Mouse (Mus musculus): ENCODE data around the gene Sgo2b. TPM values are rescaled to one million over a fixed set of nuclear protein-coding genes. Genes with fewer than 3 reads are reported as not detected.
A peak's percentile ranks its signal among the peaks of the same experiment; 100 is the strongest.
"Not testable (repeated sequence)": the region's sequence is repeated elsewhere in the genome, so short reads cannot be mapped to it uniquely, and the experiment has no call there.

Gene Sgo2b
- 0.05 TPM in 1 of 2 replicates, not detected in the other for polyA plus RNA-seq (2015; fragmentation: Nextera tagmentation; extraction: Ambion mirVana)

DNA sequence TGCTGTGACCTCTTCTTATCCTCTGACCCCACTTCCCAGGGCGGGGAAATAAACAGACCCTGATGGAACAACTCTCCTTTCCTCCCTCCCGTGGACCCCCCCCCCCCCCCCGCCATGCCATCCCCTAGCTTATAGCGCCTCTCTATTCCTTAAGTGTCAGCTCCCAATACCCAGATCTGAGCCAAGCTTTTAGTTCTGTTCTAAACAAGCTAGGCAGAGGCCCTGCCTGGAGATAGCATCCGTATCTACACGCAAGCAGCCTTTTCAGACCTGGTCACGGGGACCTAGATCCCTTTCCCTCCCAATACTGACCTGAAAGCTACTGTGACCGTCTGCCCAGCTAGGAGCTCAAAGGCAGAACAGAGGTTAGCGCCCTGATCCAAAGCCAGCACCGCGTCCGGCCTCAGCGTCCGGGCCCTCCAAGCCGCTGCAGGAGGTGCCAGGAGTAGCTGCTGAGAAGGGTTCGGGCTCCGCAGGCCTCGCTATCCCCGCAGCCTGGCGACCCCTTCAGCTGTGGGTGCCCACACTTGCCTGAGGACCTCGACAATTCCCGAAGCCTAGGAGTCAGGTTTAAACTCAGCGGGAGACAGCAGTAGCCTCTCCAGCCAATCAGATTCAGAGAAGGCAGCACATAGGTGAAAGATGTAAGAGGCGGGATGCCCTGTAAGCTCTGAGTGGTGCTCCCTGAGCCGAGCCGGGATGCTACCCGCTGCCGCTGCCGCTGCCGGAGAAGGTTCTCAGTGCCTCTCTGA, at the start of gene Sgo2b:
Gene Sgo2b, minus strand, starts transcription at position 623 of the 752 bp plus-strand sequence.
- 8% methylated on average over 28 of the region's 30 CpGs for WGBS
- H3K4me3 ChIP-seq (replicated peaks), result peak within 1 kb of the TSS; percentile 9; the same call in 1 of the 2 replicates
- H3K27ac ChIP-seq, result no peak within 1 kb of the TSS
- H3K9me3 ChIP-seq, result no peaks in the 10 kb centered on the region
- no peak within 1 kb of the TSS for H3K9ac ChIP-seq
- H3K4me2 ChIP-seq, result peak within 1 kb of the TSS; percentile 51
- no peak for ATAC-seq (ENCODE audit: insufficient read depth, low FRiP score, low read depth)
- H3K4me1 ChIP-seq, result 0 out of 2 replicates have a peak, but pooled peaks cover 3% of the 10 kb centered on the region
- H3K27me3 ChIP-seq (replicated peaks), result no peaks in the 10 kb centered on the region
- H3K36me3 ChIP-seq, result no peaks in the 10 kb centered on the region

DNA sequence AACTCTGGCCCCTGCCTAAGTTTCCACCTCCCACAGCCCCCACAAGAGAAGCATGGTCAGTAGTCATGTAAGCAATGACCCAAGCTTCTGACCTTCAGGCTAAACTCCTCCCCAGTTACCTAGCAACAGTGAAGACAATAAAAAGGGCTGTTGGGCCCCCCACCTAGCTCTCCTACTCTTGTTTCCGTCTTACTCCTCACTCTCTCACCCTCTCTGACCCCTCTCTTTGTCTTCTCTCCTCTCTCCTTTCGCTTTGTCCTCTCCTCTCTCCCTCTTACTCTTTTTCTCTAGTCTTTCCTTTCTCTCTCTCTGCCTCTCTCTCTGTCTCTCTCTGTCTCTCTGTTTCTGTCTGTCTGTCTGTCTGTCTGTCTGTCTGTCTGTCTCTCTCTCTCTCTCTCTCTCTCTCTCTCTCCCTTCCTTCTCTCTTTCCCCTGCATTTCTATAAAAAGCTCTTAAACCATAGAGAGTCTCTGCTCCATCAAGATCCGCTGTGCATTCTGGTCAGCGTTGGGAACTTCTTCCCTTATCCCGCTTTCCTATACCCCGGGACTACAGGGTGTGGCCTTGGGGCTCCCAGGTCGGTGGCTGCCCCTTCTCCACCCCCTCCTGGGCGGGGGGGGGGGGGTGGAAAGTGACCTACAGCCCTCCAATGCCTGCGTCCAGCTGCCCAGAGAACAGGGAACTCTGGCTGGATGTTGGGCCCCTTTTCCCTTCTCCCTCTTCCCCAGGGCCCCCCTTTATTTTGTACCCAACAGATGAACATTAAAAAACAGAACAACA, 18.8 kb upstream of the Sgo2b start:
- H3K9me3 ChIP-seq; H3K27ac ChIP-seq; H3K36me3 ChIP-seq; H3K4me2 ChIP-seq; H3K4me3 ChIP-seq (replicated peaks); H3K27me3 ChIP-seq (replicated peaks); H3K4me1 ChIP-seq; ATAC-seq (ENCODE audit: insufficient read depth, low FRiP score, low read depth); H3K9ac ChIP-seq: not testable (repeated sequence)
- WGBS, result 38% methylated on average over 9 of the region's 9 CpGs

DNA sequence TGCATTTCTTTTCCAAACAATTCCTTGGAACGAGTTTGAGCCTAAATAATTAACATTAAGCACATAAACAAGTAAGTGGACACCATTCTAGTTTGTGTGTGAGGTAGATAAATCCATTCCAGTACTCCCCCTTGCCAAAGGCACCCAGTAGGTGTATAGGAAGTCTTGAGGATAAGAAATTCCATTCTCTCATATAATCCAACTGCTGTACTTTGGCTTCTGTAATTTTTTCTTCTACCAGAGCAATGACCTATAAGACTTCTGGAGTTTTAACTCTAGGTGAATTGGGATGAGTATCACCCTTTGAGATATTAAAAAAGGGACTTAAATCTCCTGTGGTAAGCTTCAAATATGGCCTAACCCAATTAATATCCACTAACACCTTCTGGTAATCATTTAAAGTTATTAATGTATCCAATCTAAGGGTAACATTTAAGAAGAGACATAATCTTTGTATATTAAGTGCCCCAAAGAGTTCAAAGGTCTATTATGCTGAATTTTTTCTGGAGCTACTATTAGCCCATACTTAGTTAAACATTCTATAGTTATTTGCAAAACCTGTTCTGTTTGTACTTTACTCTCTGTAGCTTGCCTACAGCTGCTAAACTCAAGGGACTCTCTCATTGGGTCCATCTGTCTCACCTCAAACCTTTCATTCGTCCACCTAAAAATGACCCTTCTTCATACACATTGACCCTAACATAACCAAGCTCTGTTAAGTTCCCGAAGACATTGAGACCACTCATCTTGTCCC, 9.2 kb upstream of the Sgo2b start:
- no peaks in the 10 kb centered on the region for H3K27me3 ChIP-seq (replicated peaks)
- no peak overlapping the region for H3K9ac ChIP-seq
- H3K36me3 ChIP-seq, result no peaks in the 10 kb centered on the region
- 76% methylated on average over 3 of the region's 3 CpGs for WGBS
- no peak for ATAC-seq (ENCODE audit: insufficient read depth, low FRiP score, low read depth)
- no peaks in the 10 kb centered on the region for H3K9me3 ChIP-seq
- H3K4me2 ChIP-seq, result no peak overlapping the region
- no peak overlapping the region for H3K4me3 ChIP-seq (replicated peaks)
- no peaks in the 10 kb centered on the region for H3K4me1 ChIP-seq
- no peak overlapping the region for H3K27ac ChIP-seq

DNA sequence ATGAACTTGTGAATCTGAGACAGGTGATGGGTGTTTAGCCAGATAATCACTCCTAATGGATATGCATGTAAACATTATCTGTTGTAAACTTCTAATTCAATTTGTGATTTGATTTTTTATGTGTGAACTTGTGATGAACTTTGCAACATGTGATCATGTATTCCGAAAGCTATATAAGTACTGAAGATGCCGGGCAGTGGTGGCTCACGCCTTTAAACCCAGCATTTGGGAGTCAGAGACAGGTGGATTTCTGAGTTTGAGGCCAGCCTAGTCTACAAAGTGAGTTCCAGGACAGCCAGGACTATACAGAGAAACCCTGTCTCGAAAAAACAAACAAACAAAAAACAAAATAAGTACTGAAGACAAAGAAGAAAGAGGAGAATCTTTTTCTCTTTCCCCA, 1.8 kb upstream of the Sgo2b start:
- H3K27me3 ChIP-seq (replicated peaks); H3K4me1 ChIP-seq; H3K36me3 ChIP-seq; H3K27ac ChIP-seq; H3K9me3 ChIP-seq; H3K4me3 ChIP-seq (replicated peaks); H3K9ac ChIP-seq; H3K4me2 ChIP-seq; ATAC-seq (ENCODE audit: insufficient read depth, low FRiP score, low read depth): not testable (repeated sequence)
- WGBS, result 74% methylated on average over 4 of the region's 4 CpGs

GRCm38 (mm10) chr8:63933171-63933570, 18.9 kb downstream of the Sgo2b start:
- no peak overlapping the region for H3K27ac ChIP-seq
- H3K4me3 ChIP-seq (replicated peaks), result no peak overlapping the region
- no peak overlapping the region for H3K9ac ChIP-seq
- H3K36me3 ChIP-seq, result no peaks in the 10 kb centered on the region
- H3K4me1 ChIP-seq, result no peaks in the 10 kb centered on the region
- no peak for ATAC-seq (ENCODE audit: insufficient read depth, low FRiP score, low read depth)
- no peaks in the 10 kb centered on the region for H3K9me3 ChIP-seq
- H3K4me2 ChIP-seq, result no peak overlapping the region
- H3K27me3 ChIP-seq (replicated peaks), result no peaks in the 10 kb centered on the region
- WGBS, result 75% methylated on average over 7 of the region's 7 CpGs

DNA sequence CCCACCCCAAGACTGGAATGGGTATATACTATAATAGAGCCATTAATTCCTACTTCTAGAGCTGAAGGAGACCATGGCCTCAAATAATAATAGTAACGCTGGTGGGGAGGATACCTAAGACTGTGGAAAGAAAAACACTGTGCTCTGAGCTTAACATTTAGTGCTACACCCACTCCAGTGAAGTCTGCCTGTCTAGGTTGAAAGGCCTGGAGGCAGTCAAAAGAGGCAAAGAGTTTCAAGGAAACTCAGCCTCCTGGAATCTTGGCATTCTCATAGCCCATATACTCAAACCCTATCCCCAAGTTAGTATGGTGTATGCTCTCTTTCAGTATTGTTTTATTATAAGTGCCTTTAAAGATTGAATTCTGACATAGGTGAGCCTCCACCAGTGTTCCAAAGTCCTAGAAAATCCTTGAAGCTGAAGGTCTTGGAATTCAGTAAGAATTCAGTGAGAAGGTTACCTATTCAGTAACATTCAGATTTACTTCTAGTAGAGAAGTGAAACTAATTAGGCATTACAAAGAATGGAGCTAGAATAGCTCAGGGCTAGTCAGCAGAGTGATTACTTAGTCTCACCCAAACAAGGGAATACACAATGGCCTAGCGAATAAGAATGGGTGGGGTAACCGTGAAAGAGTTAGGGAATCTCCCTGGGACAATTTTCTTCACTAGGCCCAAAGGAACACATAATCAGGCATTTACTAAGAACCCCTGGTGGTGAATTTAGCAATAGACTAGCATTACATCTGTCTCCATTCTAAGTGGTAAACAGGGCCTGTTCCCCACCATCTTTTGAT, 22.5 kb downstream of the Sgo2b start:
- WGBS, result 79% methylated on average over 3 of the region's 3 CpGs
- no peaks in the 10 kb centered on the region for H3K36me3 ChIP-seq
- H3K27me3 ChIP-seq (replicated peaks), result no peaks in the 10 kb centered on the region
- H3K4me3 ChIP-seq (replicated peaks), result no peak overlapping the region
- H3K27ac ChIP-seq, result no peak overlapping the region
- H3K9ac ChIP-seq, result no peak overlapping the region
- H3K4me2 ChIP-seq, result no peak overlapping the region
- no peaks in the 10 kb centered on the region for H3K4me1 ChIP-seq
- no peaks in the 10 kb centered on the region for H3K9me3 ChIP-seq
- ATAC-seq (ENCODE audit: insufficient read depth, low FRiP score, low read depth), result no peak

- no peaks in the 10 kb centered on the region for H3K4me1 ChIP-seq
- no peak for ATAC-seq (ENCODE audit: insufficient read depth, low FRiP score, low read depth)
- H3K4me2 ChIP-seq, result no peak overlapping the region
- H3K27ac ChIP-seq, result no peak overlapping the region
- no peak overlapping the region for H3K4me3 ChIP-seq (replicated peaks)
- no peaks in the 10 kb centered on the region for H3K27me3 ChIP-seq (replicated peaks)
- 63% methylated on average over 4 of the region's 4 CpGs for whole genome bisulfite sequencing
- H3K9me3 ChIP-seq, result no peaks in the 10 kb centered on the region
- H3K9ac ChIP-seq, result no peak overlapping the region
- no peaks in the 10 kb centered on the region for H3K36me3 ChIP-seq
Measured at GRCm38 (mm10) chr8:63921257-63921960, 30.6 kb downstream of the Sgo2b start.

DNA sequence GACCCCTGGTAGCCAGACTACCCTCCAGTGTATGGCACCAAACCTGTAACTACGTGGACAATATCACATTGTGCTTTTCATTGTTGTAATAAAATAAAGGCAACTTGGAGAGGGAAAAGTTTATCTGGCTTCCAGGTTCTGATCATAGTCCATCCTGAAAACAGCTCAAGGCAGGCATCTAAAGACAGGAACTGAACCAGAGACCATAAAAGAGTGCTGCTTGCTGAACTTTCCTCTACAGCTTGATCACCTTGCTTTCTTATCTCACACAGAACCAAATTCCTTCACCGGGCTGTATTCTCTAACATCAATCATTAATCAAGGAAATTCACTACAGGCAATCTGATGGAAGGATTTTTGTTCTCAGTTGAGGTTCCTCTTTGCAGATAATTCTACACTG, 57.0 kb downstream of the Sgo2b start:
- H3K9ac ChIP-seq, result no peak overlapping the region
- ATAC-seq (ENCODE audit: insufficient read depth, low FRiP score, low read depth), result no peak
- H3K4me1 ChIP-seq, result no peaks in the 10 kb centered on the region
- H3K9me3 ChIP-seq, result no peaks in the 10 kb centered on the region
- 57% methylated on average over 2 of the region's 2 CpGs for WGBS
- no peak overlapping the region for H3K4me3 ChIP-seq (replicated peaks)
- no peaks in the 10 kb centered on the region for H3K27me3 ChIP-seq (replicated peaks)
- no peak overlapping the region for H3K4me2 ChIP-seq
- H3K36me3 ChIP-seq, result no peaks in the 10 kb centered on the region
- no peak overlapping the region for H3K27ac ChIP-seq

- no peak for ATAC-seq (ENCODE audit: insufficient read depth, low FRiP score, low read depth)
- Histone ChIP-seq H3K9ac (no peak overlapping the region), H3K4me3 (replicated peaks) (no peak overlapping the region), H3K4me1 (no peaks in the 10 kb centered on the region), H3K36me3 (no peaks in the 10 kb centered on the region), H3K27me3 (replicated peaks) (no peaks in the 10 kb centered on the region), H3K4me2 (no peak overlapping the region), H3K9me3 (no peaks in the 10 kb centered on the region), H3K27ac (no peak overlapping the region)
- WGBS, result 82% methylated on average over 4 of the region's 4 CpGs
Measured at GRCm38 (mm10) chr8:63878353-63878752, 73.7 kb downstream of the Sgo2b start.

- no peak overlapping the region for H3K9ac ChIP-seq
- no peaks in the 10 kb centered on the region for H3K4me1 ChIP-seq
- no peak overlapping the region for H3K4me3 ChIP-seq (replicated peaks)
- no peak overlapping the region for H3K27ac ChIP-seq
- peak; percentile 66; the same call in 1 of the 2 replicates for ATAC-seq (ENCODE audit: insufficient read depth, low FRiP score, low read depth)
- WGBS, result 13% methylated on average over 6 of the region's 6 CpGs
- no peaks in the 10 kb centered on the region for H3K9me3 ChIP-seq
- no peaks in the 10 kb centered on the region for H3K36me3 ChIP-seq
- no peak overlapping the region for H3K4me2 ChIP-seq
- H3K27me3 ChIP-seq (replicated peaks), result no peaks in the 10 kb centered on the region
Measured at GRCm38 (mm10) chr8:63877393-63877792, 74.7 kb downstream of the Sgo2b start.

- H3K4me3 ChIP-seq (replicated peaks), result no peak overlapping the region
- H3K4me1 ChIP-seq, result no peaks in the 10 kb centered on the region
- H3K36me3 ChIP-seq, result no peaks in the 10 kb centered on the region
- 88% methylated on average over 7 of the region's 7 CpGs for WGBS
- H3K9me3 ChIP-seq, result no peaks in the 10 kb centered on the region
- ATAC-seq (ENCODE audit: insufficient read depth, low FRiP score, low read depth), result no peak
- H3K27ac ChIP-seq, result no peak overlapping the region
- H3K27me3 ChIP-seq (replicated peaks), result no peaks in the 10 kb centered on the region
- no peak overlapping the region for H3K4me2 ChIP-seq
- no peak overlapping the region for H3K9ac ChIP-seq
Measured at GRCm38 (mm10) chr8:63876949-63877348, 75.1 kb downstream of the Sgo2b start.

Measured in stomach, embryonic 15.5 days (tissue).